In genomic region chr7:70003200-70003986, GRCm38 (mm10) we compare ENCODE assay signal across 28 mouse cellular contexts.
DNase-seq lines count a peak whose midpoint lies in the region; ATAC-seq and TF ChIP-seq lines count a peak whose summit lies in the region.
"Had no signal": no experiment of that assay in that cellular context is flagged by ENCODE, and none has a peak within 500 bp of the region (broad histone marks: within the 10 kb centered on the region; RNA-seq: fewer than 3 reads in every experiment).

No protein-coding gene starts in this region.

- WGBS in forebrain, embryonic 14.5 days: 7% methylated on average over 8 of the region's 8 CpGs
- WGBS in forebrain, postnatal 0 days: 10% methylated on average over 8 of the region's 8 CpGs
- WGBS in midbrain, embryonic 10.5 days: 38% methylated on average over 8 of the region's 8 CpGs
- WGBS in midbrain, embryonic 16.5 days: 23% methylated on average over 8 of the region's 8 CpGs

- H3K9me3 ChIP-seq in forebrain, embryonic 14.5 days (replicated peaks; ENCODE audit: control insufficient read depth, low read length): no peaks in the 10 kb centered on the region
- H3K9me3 ChIP-seq in forebrain, postnatal 0 days (ENCODE audit: low read length): no peaks in the 10 kb centered on the region
- H3K9me3 ChIP-seq in midbrain, embryonic 10.5 days (replicated peaks): peaks cover 4% of the 10 kb centered on the region; the same call in 1 of the 2 replicates
- no peaks in the 10 kb centered on the region for H3K9me3 ChIP-seq in midbrain, embryonic 16.5 days (replicated peaks; ENCODE audit: control insufficient read depth, low read length, poor library complexity, severe bottlenecking)
- H3K9me3 ChIP-seq: liver, embryonic 15.5 days had no signal

- H3K27me3 ChIP-seq in forebrain, embryonic 14.5 days (replicated peaks; ENCODE audit: control insufficient read depth, insufficient read depth, low read length): peaks cover 22% of the 10 kb centered on the region
- peaks cover 25% of the 10 kb centered on the region for H3K27me3 ChIP-seq in forebrain, postnatal 0 days (ENCODE audit: insufficient read depth, low read length)
- H3K27me3 ChIP-seq in midbrain, embryonic 10.5 days (ENCODE audit: low read depth, poor library complexity, severe bottlenecking): peaks cover 73% of the 10 kb centered on the region
- peaks cover 10% of the 10 kb centered on the region for H3K27me3 ChIP-seq in midbrain, embryonic 16.5 days (ENCODE audit: control insufficient read depth, insufficient read depth, low read depth, low read length)
- H3K27me3 ChIP-seq: liver, embryonic 15.5 days had no signal

- H3K27ac ChIP-seq in forebrain, embryonic 14.5 days (ENCODE audit: low read depth, low read length): no peak overlapping the region
- H3K27ac ChIP-seq in forebrain, postnatal 0 days (ENCODE audit: low read depth, low read length): no peak overlapping the region
- no peak overlapping the region for H3K27ac ChIP-seq in midbrain, embryonic 10.5 days (replicated peaks)
- H3K27ac ChIP-seq in midbrain, embryonic 16.5 days (ENCODE audit: low read length): no peak overlapping the region
- H3K27ac ChIP-seq: kidney, postnatal 0 days; limb, embryonic 12.5 days; liver, embryonic 15.5 days had no signal

- no peak for TF ChIP-seq POLR2A in brain, embryonic 14.5 days (IDR thresholded peaks at IDR 0.05; ENCODE audit: borderline replicate concordance, extremely low read depth, insufficient read depth, insufficient read length, poor library complexity, severe bottlenecking)

- H3K36me3 ChIP-seq in forebrain, embryonic 14.5 days (ENCODE audit: control insufficient read depth, insufficient read depth, low read length): no peaks in the 10 kb centered on the region
- H3K36me3 ChIP-seq in forebrain, postnatal 0 days (ENCODE audit: insufficient read depth): no peaks in the 10 kb centered on the region
- no peaks in the 10 kb centered on the region for H3K36me3 ChIP-seq in midbrain, embryonic 10.5 days
- H3K36me3 ChIP-seq in midbrain, embryonic 16.5 days (ENCODE audit: control insufficient read depth, insufficient read depth, low read length): no peaks in the 10 kb centered on the region
- H3K36me3 ChIP-seq: limb, embryonic 12.5 days; liver, embryonic 15.5 days had no signal

- no peak for ATAC-seq in forebrain, embryonic 14.5 days
- ATAC-seq in forebrain, postnatal 0 days: no peak
- ATAC-seq in midbrain, embryonic 16.5 days: no peak
- ATAC-seq: activated CD4-positive, CD25-positive, alpha-beta regulatory T cell, adult 4 months; intestine, embryonic 16.5 days had no signal

- H3K9ac ChIP-seq in forebrain, embryonic 14.5 days (ENCODE audit: low read length): no peak overlapping the region
- H3K9ac ChIP-seq in forebrain, postnatal 0 days: no peak overlapping the region
- no peak overlapping the region for H3K9ac ChIP-seq in midbrain, embryonic 16.5 days (ENCODE audit: low read depth, low read length)
- H3K9ac ChIP-seq: limb, embryonic 12.5 days; liver, embryonic 15.5 days; lung, embryonic 14.5 days had no signal

- H3K4me1 ChIP-seq in forebrain, embryonic 14.5 days (ENCODE audit: control insufficient read depth, insufficient read depth, low read length): no peaks in the 10 kb centered on the region
- no peaks in the 10 kb centered on the region for H3K4me1 ChIP-seq in forebrain, postnatal 0 days (ENCODE audit: insufficient read depth)
- H3K4me1 ChIP-seq in midbrain, embryonic 10.5 days: peaks cover 12% of the 10 kb centered on the region
- H3K4me1 ChIP-seq in midbrain, embryonic 16.5 days (ENCODE audit: control insufficient read depth, insufficient read depth, low read length): no peaks in the 10 kb centered on the region
- H3K4me1 ChIP-seq: liver, embryonic 15.5 days had no signal

- H3K4me2 ChIP-seq in forebrain, embryonic 14.5 days (ENCODE audit: low read length): no peak overlapping the region
- no peak overlapping the region for H3K4me2 ChIP-seq in forebrain, postnatal 0 days (ENCODE audit: low read depth)
- no peak overlapping the region for H3K4me2 ChIP-seq in midbrain, embryonic 16.5 days (ENCODE audit: low read length)
- H3K4me2 ChIP-seq: heart, embryonic 11.5 days; limb, embryonic 12.5 days; liver, embryonic 15.5 days; lung, embryonic 14.5 days had no signal

- peak; percentile 47 for DNase-seq in forebrain, embryonic 14.5 days (ENCODE audit: low spot score)
- DNase-seq in forebrain, postnatal 0 days: no peak
- peak; percentile 42 for DNase-seq in midbrain, embryonic 10.5 days (ENCODE audit: low spot score)
- DNase-seq in brain, embryonic 14.5 days (ENCODE audit: low read depth): peak; percentile 76
- DNase-seq in embryo, embryonic 11 days: peak; percentile 47
- no peak for DNase-seq in natural killer cell, adult 2 months (ENCODE audit: low spot score in 2 of 2)
- no peak for DNase-seq in kidney, postnatal 10 days
- DNase-seq: adrenal gland, adult 2 months; B cell, adult 2 months; cerebellum, adult 8-10 months; cerebellum, postnatal 25 days; gastrocnemius, postnatal 36 days; heart, adult 18-20 months; heart, postnatal 36 days; kidney, adult 8-10 months; layer of hippocampus, adult 9-11 months; lung, embryonic 14.5 days; lung, postnatal 14 days; right cerebral cortex, postnatal 25 days; thymus, postnatal 14 days had no signal

- TF ChIP-seq CTCF in forebrain, postnatal 0 days (IDR thresholded peaks at IDR 0.05; ENCODE audit: low read depth): no peak
- TF ChIP-seq CTCF in brain, embryonic 14.5 days (IDR thresholded peaks at IDR 0.05; ENCODE audit: borderline replicate concordance, extremely low read depth, insufficient read depth, insufficient read length): no peak

- no peak overlapping the region for H3K4me3 ChIP-seq in forebrain, embryonic 14.5 days (ENCODE audit: low read depth, low read length)
- no peak overlapping the region for H3K4me3 ChIP-seq in forebrain, postnatal 0 days (ENCODE audit: low read depth, low read length)
- no peak overlapping the region for H3K4me3 ChIP-seq in midbrain, embryonic 10.5 days
- H3K4me3 ChIP-seq in midbrain, embryonic 16.5 days (ENCODE audit: low read depth, low read length): no peak overlapping the region
- H3K4me3 ChIP-seq: erythroblast, embryonic 14.5 days; limb, embryonic 12.5 days; liver, embryonic 15.5 days had no signal

Comparison
In these comparisons a context has a peak if more than half of its experiments do, and no peak if none do; other contexts are left out.
1. DNase-seq: peak in forebrain, embryonic 14.5 days (single experiment), midbrain, embryonic 10.5 days (single experiment), brain, embryonic 14.5 days (single experiment) and embryo, embryonic 11 days (single experiment); none in forebrain, postnatal 0 days (single experiment), natural killer cell, adult 2 months (0 of 2) and kidney, postnatal 10 days (single experiment).